Mouse (Mus musculus) MEL (cell line): ENCODE data around the gene Tgif1. TPM values are rescaled to one million over a fixed set of nuclear protein-coding genes. Genes with fewer than 3 reads are reported as not detected.

Experiments
- DNase-seq: peaks from one replicate; pipeline ENCODE4 v3.0.0; 2011; ENCODE audit warnings: low read depth, low spot score
- H3K27ac ChIP-seq: 2 replicates; pipeline ENCODE4 v1.5.1; 2012; ENCODE audit warnings: low read depth, mild to moderate bottlenecking, control low read depth, low read length, moderate library complexity; ENCODE audit not compliant: control insufficient read depth
- H3K27me3 ChIP-seq, 2 experiments: fragments of 150-350 bp in 1 of 2; sonication (generic) in 1 of 2; 2 replicates each; pipeline ENCODE4 v1.6.1; 2012; ENCODE audit warnings: low read length in 2 of 2, mild to moderate bottlenecking in 2 of 2, improper control_type of control experiment in 1 of 2, moderate library complexity in 1 of 2; ENCODE audit not compliant: insufficient read depth in 2 of 2, control insufficient read depth in 1 of 2
- H3K36me3 ChIP-seq, 2 experiments: 2 replicates each; pipeline ENCODE4 v1.6.1; 2012 to 2014; ENCODE audit warnings: low read length in 2 of 2, improper control_type of control experiment in 1 of 2, inconsistent platforms in 1 of 2, mild to moderate bottlenecking in 1 of 2; ENCODE audit not compliant: insufficient read depth in 2 of 2, control insufficient read depth in 1 of 2
- H3K4me1 ChIP-seq, 2 experiments: fragments of 150-350 bp in 1 of 2; sonication (generic) in 1 of 2; 2 replicates each; pipeline ENCODE4 v1.6.1; 2012; ENCODE audit warnings: low read length in 2 of 2, improper control_type of control experiment in 1 of 2, mild to moderate bottlenecking in 1 of 2; ENCODE audit not compliant: insufficient read depth in 2 of 2, control insufficient read depth in 1 of 2
- H3K4me3 ChIP-seq, 2 experiments: fragments of 150-350 bp in 1 of 2; sonication (generic) in 1 of 2; 2 replicates each; pipeline ENCODE4 v1.5.1; 2012; ENCODE audit warnings: low read depth in 2 of 2, low read length in 2 of 2, mild to moderate bottlenecking in 2 of 2, moderate library complexity in 2 of 2, control low read depth in 1 of 2, improper control_type of control experiment in 1 of 2; ENCODE audit not compliant: control insufficient read depth in 1 of 2, insufficient read depth in 1 of 2
- H3K79me2 ChIP-seq: 2 replicates; pipeline ENCODE4 v1.6.1; 2012; ENCODE audit warnings: mild to moderate bottlenecking, low read length, moderate library complexity; ENCODE audit not compliant: control insufficient read depth, poor library complexity, insufficient read depth
- H3K9ac ChIP-seq: 2 replicates; pipeline ENCODE4 v1.6.1; 2012; ENCODE audit warnings: low read depth, mild to moderate bottlenecking, control low read depth, low read length, moderate library complexity; ENCODE audit not compliant: control insufficient read depth, poor library complexity, severe bottlenecking
- H3K9me3 ChIP-seq: fragments of 150-350 bp; sonication (generic); replicated peaks from 2 replicates; pipeline ENCODE4 v1.6.1; 2012; ENCODE audit warnings: mild to moderate bottlenecking, low read length, improper control_type of control experiment, moderate library complexity; ENCODE audit not compliant: insufficient read depth
- CHD1 ChIP-seq: IDR thresholded peaks from 2 replicates; pipeline ENCODE4 v1.6.1; 2012; ENCODE audit warnings: low read depth, mild to moderate bottlenecking, inconsistent platforms, low read length, improper control_type of control experiment
- E2F4 ChIP-seq: IDR thresholded peaks from 2 replicates; pipeline ENCODE4 v1.6.1; 2011; ENCODE audit warnings: low read depth, low read length, improper control_type of control experiment, borderline replicate concordance
- ELF1 ChIP-seq: IDR thresholded peaks from 2 replicates; pipeline ENCODE4 v1.6.1; 2014; ENCODE audit warnings: low read depth, mild to moderate bottlenecking, inconsistent platforms, low read length, improper control_type of control experiment, moderate library complexity
- GABPA ChIP-seq: IDR thresholded peaks from 2 replicates; pipeline ENCODE4 v1.6.1; 2012; ENCODE audit warnings: low read depth, mild to moderate bottlenecking, inconsistent platforms, low read length, improper control_type of control experiment, moderate library complexity
- GATA1 ChIP-seq: IDR thresholded peaks from 2 replicates; pipeline ENCODE4 v1.6.1; 2011; ENCODE audit warnings: low read depth, low read length, improper control_type of control experiment
- HCFC1 ChIP-seq: IDR thresholded peaks from 2 replicates; pipeline ENCODE4 v1.6.1; 2012; ENCODE audit warnings: low read depth, mild to moderate bottlenecking, inconsistent platforms, low read length, improper control_type of control experiment, moderate library complexity
- KAT2A ChIP-seq: conservative IDR thresholded peaks from 2 replicates; pipeline ENCODE4 v1.6.1; 2012; ENCODE audit warnings: low read depth, low read length, improper control_type of control experiment, inconsistent platforms
- MXI1 ChIP-seq: IDR thresholded peaks from 2 replicates; pipeline ENCODE4 v1.6.1; 2011; ENCODE audit warnings: mild to moderate bottlenecking, low read depth, low read length, improper control_type of control experiment
- NELFE ChIP-seq: IDR thresholded peaks from 2 replicates; pipeline ENCODE4 v1.6.1; 2011; ENCODE audit warnings: low read depth, low read length, improper control_type of control experiment
- POLR2A ChIP-seq, 2 experiments: IDR thresholded peaks; 2 replicates each; pipeline ENCODE4 v1.6.1; 2011 to 2012; ENCODE audit warnings: low read length in 2 of 2, mild to moderate bottlenecking in 2 of 2, control low read depth in 1 of 2, improper control_type of control experiment in 1 of 2, low read depth in 1 of 2, moderate library complexity in 1 of 2; ENCODE audit not compliant: control insufficient read depth in 1 of 2, insufficient read depth in 1 of 2, poor library complexity in 1 of 2
- POLR2AphosphoS5 ChIP-seq: IDR thresholded peaks from 2 replicates; pipeline ENCODE4 v1.6.1; 2012; ENCODE audit warnings: low read depth, borderline replicate concordance, mild to moderate bottlenecking, inconsistent platforms, low read length, moderate library complexity, mixed read lengths
- TAL1 ChIP-seq: IDR thresholded peaks from 2 replicates; pipeline ENCODE4 v1.6.1; 2012; ENCODE audit warnings: mild to moderate bottlenecking, inconsistent platforms, low read length, moderate library complexity, mixed read lengths
- USF2 ChIP-seq, 2 experiments: IDR thresholded peaks; 2 replicates each; pipeline ENCODE4 v1.6.1; 2011 to 2012; ENCODE audit warnings: improper control_type of control experiment in 2 of 2, low read length in 2 of 2, borderline replicate concordance in 1 of 2, inconsistent platforms in 1 of 2, low read depth in 1 of 2, mild to moderate bottlenecking in 1 of 2; ENCODE audit not compliant: insufficient read depth in 1 of 2
- ZNF384 ChIP-seq: IDR thresholded peaks from 2 replicates; pipeline ENCODE4 v1.6.1; 2012; ENCODE audit warnings: low read depth, mild to moderate bottlenecking, inconsistent platforms, low read length, improper control_type of control experiment
- polyA plus RNA-seq, 2 experiments: library from polyadenylated mRNA; stranded (reverse) in 1 of 2; unstranded in 1 of 2; fragments of >175 nt in 1 of 2; fragments of >200 nt in 1 of 2; gene quantifications; 2 replicates each; pipeline versions ENCODE4 v1.2.1 to v1.2.4; 2012; ENCODE audit warnings: low replicate concordance in 2 of 2, low read depth in 1 of 2; ENCODE audit not compliant: insufficient read length in 2 of 2, insufficient read depth in 1 of 2, missing spikeins in 1 of 2
- total RNA-seq: library from RNA; depleted of rRNA; stranded (reverse); fragments of 300-350 nt; gene quantifications from 2 replicates; pipeline ENCODE4 v1.2.3, GENCODE M21; 2012

The Tgif1 gene
- total and polyA plus RNA-seq, 3 experiments = 9.1 to 29.5 TPM; not detected in 1

- TF ChIP-seq ZNF384 (no peak), CHD1 (no peak; the same call in 1 of the 2 replicates), GATA1 (no peak), E2F4 (no peak), POLR2A (IDR thresholded peaks at IDR 0.05; ENCODE audit: control insufficient read depth in 1 of 2, insufficient read depth in 1 of 2, low read depth in 1 of 2, low read length in 2 of 2, poor library complexity in 1 of 2) (no peak), USF2 (IDR thresholded peaks at IDR 0.05; ENCODE audit: borderline replicate concordance in 1 of 2, insufficient read depth in 1 of 2, low read depth in 1 of 2, low read length in 2 of 2) (no peak), MXI1 (peak; percentile 80), NELFE (peak; percentile 29; the same call in 1 of the 2 replicates), TAL1 (no peak), GABPA (no peak), HCFC1 (no peak), POLR2AphosphoS5 (no peak)
Measured at GRCm38 (mm10) chr17:70872094-70872929, 19.0 kb upstream of the Tgif1 start (continued).

DNA sequence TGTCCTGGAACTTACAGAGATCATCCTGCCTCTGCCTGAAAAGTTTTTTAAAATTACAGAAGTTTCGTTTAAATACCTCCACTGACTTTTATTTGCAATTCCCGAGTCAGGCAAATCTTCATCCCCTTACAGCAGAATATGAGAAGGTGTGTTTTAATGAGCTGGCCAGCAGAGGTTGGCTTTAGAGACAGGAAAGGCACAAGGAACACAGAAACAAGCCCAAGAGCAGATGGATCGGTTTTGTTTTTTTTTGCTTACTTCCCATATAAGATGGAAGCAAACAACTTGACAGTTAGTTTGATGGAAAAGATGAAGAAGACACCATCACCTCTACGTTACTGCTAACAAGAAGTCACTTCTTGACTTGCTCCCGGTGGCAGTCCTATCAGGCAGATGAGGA, 18.3 kb upstream of the Tgif1 start:
- peak overlapping the region; percentile 77 for H3K9ac ChIP-seq
- H3K9me3 ChIP-seq = no peaks in the 10 kb centered on the region
- H3K27ac ChIP-seq = peak overlapping the region; percentile 96
- H3K27me3 ChIP-seq = no peaks in the 10 kb centered on the region
- DNase-seq = no peak
- TF ChIP-seq MXI1 (no peak; the same call in 1 of the 2 replicates), GABPA (no peak), ELF1 (no peak), CHD1 (no peak; the same call in 1 of the 2 replicates), HCFC1 (no peak), ZNF384 (peak; percentile 93)
- H3K36me3 ChIP-seq = peaks cover 0 to 10% of the 10 kb centered on the region in 2 experiments; a peak in 2 of 4 replicates
- peaks cover 0 to 19% of the 10 kb centered on the region in 2 experiments; a peak in 1 of 4 replicates for H3K4me1 ChIP-seq
- H3K79me2 ChIP-seq = peaks cover 4% of the 10 kb centered on the region; the same call in 1 of the 2 replicates
- H3K4me3 ChIP-seq = peak overlapping the region; percentile 81

GRCm38 (mm10) chr17:70870581-70870980, 17.2 kb upstream of the Tgif1 start:
- TF ChIP-seq POLR2A (IDR thresholded peaks at IDR 0.05; ENCODE audit: control insufficient read depth in 1 of 2, insufficient read depth in 1 of 2, low read depth in 1 of 2, low read length in 2 of 2, poor library complexity in 1 of 2) (no peak), KAT2A (no peak), TAL1 (no peak), ZNF384 (no peak)
- Histone ChIP-seq H3K27me3 (no peaks in the 10 kb centered on the region), H3K9me3 (no peaks in the 10 kb centered on the region), H3K4me3 (no peak overlapping the region), H3K36me3 (peaks cover 0 to 10% of the 10 kb centered on the region in 2 experiments; a peak in 2 of 4 replicates), H3K27ac (no peak overlapping the region), H3K79me2 (peaks cover 4% of the 10 kb centered on the region; the same call in 1 of the 2 replicates), H3K9ac (no peak overlapping the region), H3K4me1 (peaks cover 0 to 19% of the 10 kb centered on the region in 2 experiments; a peak in 1 of 4 replicates)
- DNase-seq = peak; percentile 31
